ENCODE assay signal across 22 mouse cellular contexts in genomic region chr14:23372021-23372420, GRCm38 (mm10).
"Had no signal": no experiment of that assay in that cellular context is flagged by ENCODE, and none has a peak within 500 bp of the region (broad histone marks: within the 10 kb centered on the region; RNA-seq: fewer than 3 reads in every experiment).

No protein-coding gene starts in this region.

- H3K4me1 ChIP-seq: kidney, embryonic 15.5 days; limb, embryonic 10.5 days; limb, embryonic 13.5 days; liver, embryonic 12.5 days; liver, embryonic 15.5 days; lung, embryonic 15.5 days; megakaryocyte, embryonic 14.5 days; neural tube, embryonic 12.5 days; stomach, embryonic 15.5 days had no signal

- DNase-seq: kidney, adult 8-10 months; kidney, postnatal 14 days; kidney, postnatal 4 days; liver; lung, adult 18-20 months; lung, postnatal 10 days; lung, postnatal 36 days; right cerebral cortex, postnatal 25 days; spleen, adult 18-20 months; thymus, postnatal 25 days had no signal

- H3K27ac ChIP-seq: kidney, embryonic 15.5 days; limb, embryonic 10.5 days; limb, embryonic 13.5 days; liver, embryonic 12.5 days; liver, embryonic 15.5 days; lung, embryonic 15.5 days; midbrain, embryonic 10.5 days; midbrain, embryonic 13.5 days; neural tube, embryonic 12.5 days; stomach, embryonic 15.5 days had no signal

- H3K9ac ChIP-seq: kidney, embryonic 15.5 days; limb, embryonic 13.5 days; liver, embryonic 12.5 days; liver, embryonic 15.5 days; lung, embryonic 15.5 days; midbrain, embryonic 13.5 days; neural tube, embryonic 12.5 days; stomach, embryonic 15.5 days had no signal

- H3K27me3 ChIP-seq: kidney, embryonic 15.5 days; limb, embryonic 13.5 days; liver, embryonic 12.5 days; liver, embryonic 15.5 days; lung, embryonic 15.5 days; megakaryocyte, embryonic 14.5 days; neural tube, embryonic 12.5 days; stomach, embryonic 15.5 days had no signal

- H3K36me3 ChIP-seq: kidney, embryonic 15.5 days; limb, embryonic 10.5 days; limb, embryonic 13.5 days; liver, embryonic 12.5 days; liver, embryonic 15.5 days; lung, embryonic 15.5 days; midbrain, embryonic 10.5 days; midbrain, embryonic 13.5 days; neural tube, embryonic 12.5 days; stomach, embryonic 15.5 days had no signal

- H3K4me3 ChIP-seq: kidney, embryonic 15.5 days; limb, embryonic 10.5 days; limb, embryonic 13.5 days; liver, embryonic 12.5 days; liver, embryonic 15.5 days; lung, embryonic 15.5 days; megakaryocyte, embryonic 14.5 days; midbrain, embryonic 10.5 days; midbrain, embryonic 13.5 days; neural tube, embryonic 12.5 days; stomach, embryonic 15.5 days had no signal

- ATAC-seq: intestine, postnatal 0 days; liver, embryonic 12.5 days; midbrain, embryonic 13.5 days had no signal

- H3K9me3 ChIP-seq: kidney, embryonic 15.5 days; limb, embryonic 10.5 days; limb, embryonic 13.5 days; liver, embryonic 12.5 days; liver, embryonic 15.5 days; lung, embryonic 15.5 days; midbrain, embryonic 10.5 days; midbrain, embryonic 13.5 days; neural tube, embryonic 12.5 days; stomach, embryonic 15.5 days had no signal

- H3K4me2 ChIP-seq: kidney, embryonic 15.5 days; limb, embryonic 13.5 days; liver, embryonic 12.5 days; liver, embryonic 15.5 days; lung, embryonic 15.5 days; midbrain, embryonic 13.5 days; neural tube, embryonic 12.5 days; stomach, embryonic 15.5 days had no signal
